Mouse (Mus musculus) fibroblast of lung, adult 2 months (primary cell): ENCODE measurements at regions not wholly inside any gene's neighbourhood (a gene's known extent, or its start where the extent isn't known, plus 50 kb on each side); places are given as distances from the start of the nearest gene placed in this dataset.

Experiments used
- DNase-seq: peaks from one replicate; pipeline ENCODE4 v3.0.0-alpha.2; 2011; ENCODE audit warnings: low read depth

GRCm38 (mm10) chr8:7594436-7594835 is 1066.6 kb downstream of the Efnb2 start:
- DNase-seq, result no peak

DNA sequence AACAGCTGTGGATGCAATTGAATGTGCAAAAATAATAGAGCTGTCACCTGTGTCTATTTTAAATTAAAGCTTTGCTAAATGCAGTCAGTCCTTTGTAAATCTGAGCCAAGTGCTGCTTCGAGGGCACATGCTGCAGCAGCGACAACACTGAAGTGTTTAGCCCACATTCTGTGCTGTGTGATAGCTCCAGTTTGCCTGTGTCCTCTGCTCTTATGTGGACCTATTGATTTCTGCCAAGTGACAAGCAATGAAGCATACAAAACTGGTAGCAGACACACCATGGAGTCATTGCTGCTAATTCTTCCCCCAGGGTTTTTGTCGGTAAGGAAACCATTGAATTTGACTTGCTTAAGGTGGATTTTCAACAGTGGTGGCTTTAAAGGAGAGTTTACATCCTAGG is 1085.4 kb downstream of the Efnb2 start:
- DNase-seq, result no peak

DNA sequence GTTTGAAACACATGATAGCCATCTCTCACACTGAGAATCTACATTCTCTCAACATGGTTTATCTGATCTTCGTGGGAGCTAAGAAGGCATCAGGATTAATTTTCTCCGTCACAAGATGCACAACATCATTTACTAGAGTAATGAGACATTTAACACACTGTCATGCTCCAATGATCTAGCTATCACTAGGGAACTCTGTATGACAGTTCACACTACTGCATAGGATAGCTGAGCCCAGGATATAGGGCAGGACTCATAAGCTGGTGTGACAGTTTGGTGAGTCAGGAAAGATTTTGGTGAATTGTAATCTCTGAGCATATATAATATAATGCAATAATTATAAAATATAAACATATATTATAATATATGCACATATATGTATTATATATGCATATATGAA is 1100.4 kb downstream of the Efnb2 start:
- no peak for DNase-seq

DNA sequence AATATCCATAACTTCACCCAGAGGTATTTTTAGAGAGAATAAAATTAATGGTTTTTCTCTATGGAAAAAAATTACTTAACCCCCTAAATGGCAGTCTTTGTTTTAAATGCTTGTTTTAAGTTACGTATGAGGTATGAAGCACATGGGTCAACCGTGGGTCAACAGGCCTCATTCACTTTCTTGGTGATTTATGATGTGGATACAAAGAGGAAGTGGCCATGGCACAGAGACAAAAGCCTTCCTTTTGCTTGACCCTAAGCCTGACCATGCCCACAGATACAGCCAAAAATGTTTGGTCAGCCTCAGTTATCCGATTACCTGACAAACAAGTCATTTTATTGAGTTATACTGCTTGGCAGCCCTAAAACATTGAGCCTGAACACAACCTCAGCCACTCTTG is 1106.3 kb downstream of the Efnb2 start:
- DNase-seq, result peak; percentile 46
